Mouse (Mus musculus) testis, adult 10 weeks (tissue): ENCODE data around the gene Larp4b. TPM values are rescaled to one million over a fixed set of nuclear protein-coding genes. Genes with fewer than 3 reads are reported as not detected.

Experiments
- polyA plus RNA-seq: library from polyadenylated mRNA; stranded (reverse); fragments of 350-450 nt; fragmentation: Illumina TruSeq; extraction: RNeasy Lipid Tissue Mini Kit (QIAGEN cat#74804); gene quantifications from one replicate; pipeline ENCODE4 v1.2.3, GENCODE M21; 2014; ENCODE audit warnings: low read depth, low replicate concordance

The Larp4b gene
- polyA plus RNA-seq, result 34.8 TPM

GRCm38 (mm10) chr13:9093316-9094155 is at the start of gene Larp4b:
Gene Larp4b, plus strand, starts transcription at chr13:9093881.

Other genes with a start within 250 kb of the Larp4b start
- 74.4 TPM for gene Wdr37, start 222.0 kb upstream of the Larp4b start, polyA plus RNA-seq
- 124 TPM for gene Idi1, start 208.4 kb upstream of the Larp4b start, polyA plus RNA-seq
- not detected for gene Gm9745, start 145.7 kb upstream of the Larp4b start, polyA plus RNA-seq
- gene Idi2, start 141.0 kb upstream of the Larp4b start, polyA plus RNA-seq, result not detected
- 74.5 TPM for gene Gtpbp4, start 97.8 kb upstream of the Larp4b start, polyA plus RNA-seq
- 2.9 TPM for gene Dip2c, start 182.6 kb downstream of the Larp4b start, polyA plus RNA-seq